Mouse (Mus musculus) splenic B cell, adult 2 months (primary cell): ENCODE data around the gene Alg9.

ENCODE experiments used
- DNase-seq: peaks from one replicate; pipeline ENCODE4 v3.0.0-alpha.2; 2011; ENCODE audit warnings: low read depth, low spot score
- H3K27me3 ChIP-seq: 2 replicates; pipeline ENCODE4 v1.6.1; 2012; ENCODE audit warnings: mild to moderate bottlenecking, low read length, moderate library complexity, mixed read lengths; ENCODE audit not compliant: control insufficient read depth, poor library complexity, insufficient read depth, severe bottlenecking
- H3K36me3 ChIP-seq: 2 replicates; pipeline ENCODE4 v1.6.1; 2012; ENCODE audit warnings: mild to moderate bottlenecking, low read length, moderate library complexity, mixed read lengths; ENCODE audit not compliant: control insufficient read depth, poor library complexity, insufficient read depth, severe bottlenecking

The Alg9 gene

DNA sequence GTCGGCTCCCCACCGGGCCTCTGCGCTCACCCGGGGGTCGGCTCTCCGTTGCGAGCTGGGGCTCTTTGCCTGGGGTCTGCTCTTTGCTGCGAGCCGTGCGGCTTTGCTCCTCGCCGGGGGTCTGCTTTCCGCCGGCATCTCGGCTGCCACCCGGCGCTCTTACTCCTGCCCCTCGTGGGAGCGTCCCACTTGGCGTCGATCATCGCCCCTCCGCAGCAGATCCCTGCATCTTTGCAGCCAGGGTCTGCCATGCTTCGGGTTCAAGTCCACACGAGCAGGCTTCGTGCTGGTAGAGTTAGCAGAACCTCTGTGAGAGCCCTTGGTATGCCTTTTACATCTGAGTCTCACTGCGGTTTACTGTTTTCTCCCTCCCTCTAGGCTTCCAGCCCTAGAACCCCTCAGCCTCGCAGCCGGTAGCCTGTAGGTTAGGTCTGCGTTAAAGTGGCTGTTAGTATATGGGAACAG, 875 bp downstream of the Alg9 start:
- peak; percentile 17 for DNase-seq
- no peaks in the 10 kb centered on the region for H3K27me3 ChIP-seq
- H3K36me3 ChIP-seq: peaks cover 3% of the 10 kb centered on the region

DNA sequence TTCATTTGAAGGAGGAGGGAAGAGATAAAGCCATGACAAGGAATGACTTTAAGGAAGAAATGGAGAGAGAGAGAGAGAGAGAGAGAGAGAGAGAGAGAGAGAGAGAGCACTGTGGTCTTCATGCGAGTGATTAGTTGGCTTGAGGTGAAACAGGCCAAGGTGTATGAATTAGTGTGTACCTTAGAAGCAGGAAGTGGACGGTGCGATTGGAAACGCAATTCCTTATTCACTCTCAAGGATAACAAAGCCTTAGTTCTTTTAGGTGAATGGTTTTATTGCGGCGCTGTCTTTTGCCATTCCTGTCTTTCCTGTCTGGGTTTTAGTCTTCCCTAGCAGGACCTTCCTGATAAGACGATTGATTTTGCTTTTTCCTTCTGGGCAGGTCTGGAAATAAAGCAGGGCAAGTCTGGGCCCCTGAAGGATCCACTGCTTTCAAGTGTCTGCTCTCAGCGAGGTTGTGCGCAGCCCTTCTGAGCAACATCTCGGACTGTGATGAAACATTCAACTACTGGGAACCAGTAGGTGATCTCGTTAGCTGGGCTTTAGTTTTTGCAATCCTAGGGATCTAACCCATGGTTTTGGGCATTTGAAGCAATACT, 1.4 kb downstream of the Alg9 start:
- no peak for DNase-seq
- no peaks in the 10 kb centered on the region for H3K27me3 ChIP-seq
- peaks cover 5% of the 10 kb centered on the region for H3K36me3 ChIP-seq

DNA sequence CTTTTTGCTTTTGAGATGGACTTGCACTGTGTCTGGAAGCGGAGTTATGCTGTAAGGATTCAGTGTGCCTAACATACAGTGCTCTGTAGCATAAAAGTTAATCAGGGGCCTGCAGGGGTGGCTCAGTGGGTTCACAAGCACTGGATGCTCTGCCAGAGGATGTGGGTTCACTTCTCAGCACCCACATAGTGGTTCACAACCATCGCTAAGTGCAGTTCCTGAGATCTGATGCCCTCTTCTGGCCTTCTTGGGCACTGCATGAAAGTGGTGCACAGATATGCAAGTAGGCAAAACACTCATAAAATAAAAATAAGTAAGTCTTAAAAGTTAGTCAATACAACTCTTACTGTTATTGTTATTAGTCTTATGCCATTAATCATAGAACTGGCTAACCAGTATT, 7.3 kb downstream of the Alg9 start:
- Histone ChIP-seq H3K36me3 (peaks cover 9% of the 10 kb centered on the region), H3K27me3 (no peaks in the 10 kb centered on the region)
- DNase-seq: peak; percentile 74

GRCm38 (mm10) chr9:50795266-50795665, 20.4 kb downstream of the Alg9 start:
- no peaks in the 10 kb centered on the region for H3K27me3 ChIP-seq

GRCm38 (mm10) chr9:50796776-50797175, 22.0 kb downstream of the Alg9 start:
- Histone ChIP-seq H3K27me3 (no peaks in the 10 kb centered on the region), H3K36me3 (peaks cover 8% of the 10 kb centered on the region)
- DNase-seq: no peak

More at GRCm38 (mm10) chr9:50795266-50795665, 20.4 kb downstream of the Alg9 start:
- H3K36me3 ChIP-seq: peaks cover 7% of the 10 kb centered on the region
- no peak for DNase-seq

DNA sequence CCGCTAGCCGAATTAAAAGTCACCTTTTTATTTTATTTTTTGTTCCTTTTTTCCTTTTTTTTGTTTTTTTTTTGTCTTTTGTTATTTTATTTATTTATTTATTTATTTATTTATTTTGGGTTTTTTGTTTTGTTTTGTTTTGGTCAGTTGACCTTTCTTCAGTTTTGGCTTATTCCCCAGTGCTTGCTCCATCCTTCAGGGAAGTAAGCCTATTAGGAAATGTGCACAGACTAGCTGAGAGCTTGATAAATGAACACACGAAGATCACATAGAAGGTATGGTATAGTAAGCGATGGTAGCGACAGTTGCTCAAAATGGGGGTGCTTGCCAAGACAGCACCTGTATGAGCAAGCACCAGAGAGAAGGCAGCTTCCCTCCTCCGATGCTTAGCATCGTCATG, 22.8 kb downstream of the Alg9 start:
- Histone ChIP-seq H3K27me3 (no peaks in the 10 kb centered on the region), H3K36me3 (peaks cover 6% of the 10 kb centered on the region)
- DNase-seq: no peak

GRCm38 (mm10) chr9:50798368-50798767, 23.5 kb downstream of the Alg9 start:
- Histone ChIP-seq H3K27me3 (no peaks in the 10 kb centered on the region), H3K36me3 (peaks cover 6% of the 10 kb centered on the region)
- no peak for DNase-seq

- no peaks in the 10 kb centered on the region for H3K27me3 ChIP-seq
- H3K36me3 ChIP-seq: peaks cover 2% of the 10 kb centered on the region; the same call in 1 of the 2 replicates
- DNase-seq: peak; percentile 80
These were observed 26.2 kb downstream of the Alg9 start for GRCm38 (mm10) chr9:50800985-50801384.

GRCm38 (mm10) chr9:50803055-50803671, 28.3 kb downstream of the Alg9 start:
- no peak for DNase-seq
- Histone ChIP-seq H3K27me3 (no peaks in the 10 kb centered on the region), H3K36me3 (peaks cover 2% of the 10 kb centered on the region; the same call in 1 of the 2 replicates)

GRCm38 (mm10) chr9:50808471-50808870, 33.7 kb downstream of the Alg9 start:
- DNase-seq: no peak
- Histone ChIP-seq H3K36me3 (no peaks in the 10 kb centered on the region), H3K27me3 (no peaks in the 10 kb centered on the region)

DNA sequence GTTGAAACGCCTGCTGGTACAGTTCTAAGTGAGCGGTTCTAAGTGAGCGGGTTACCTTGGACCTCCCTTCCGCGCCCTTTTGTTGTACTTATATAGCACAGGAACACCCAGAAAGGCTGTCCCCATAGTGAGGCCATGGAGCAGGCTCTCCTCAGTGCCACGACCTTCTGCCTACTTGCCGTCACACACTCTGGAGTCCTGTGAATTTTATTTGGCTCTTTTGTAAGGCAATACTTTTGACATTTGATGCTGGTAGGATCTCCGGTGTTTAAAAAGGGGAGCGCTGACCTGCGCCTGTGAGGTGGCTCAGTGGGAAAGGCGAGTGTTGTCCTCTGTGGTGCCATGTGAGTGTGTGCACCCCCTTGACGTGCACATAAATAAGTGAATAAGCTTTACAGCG, 34.3 kb downstream of the Alg9 start:
- DNase-seq: no peak
- Histone ChIP-seq H3K27me3 (no peaks in the 10 kb centered on the region), H3K36me3 (no peaks in the 10 kb centered on the region)

DNA sequence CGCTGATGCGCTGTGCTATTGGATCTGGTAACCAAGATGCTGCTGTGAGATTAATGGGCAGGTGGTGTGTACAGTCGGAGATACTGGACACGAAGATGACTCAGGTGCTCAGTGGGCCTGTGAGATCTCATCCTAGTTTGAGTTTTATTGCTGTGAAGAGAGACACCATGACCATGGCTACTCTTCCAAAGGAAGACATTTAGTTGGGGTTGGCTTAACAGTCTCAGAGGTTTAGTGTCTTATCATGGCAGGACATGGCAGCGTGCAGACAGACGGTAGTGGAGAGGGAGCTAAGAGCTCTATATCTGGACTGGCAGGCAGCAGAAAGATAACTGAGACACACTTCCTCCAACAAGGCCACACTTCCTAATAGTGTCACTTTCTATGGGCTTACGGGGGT, 36.4 kb downstream of the Alg9 start:
- no peak for DNase-seq
- Histone ChIP-seq H3K36me3 (no peaks in the 10 kb centered on the region), H3K27me3 (no peaks in the 10 kb centered on the region)

GRCm38 (mm10) chr9:50811746-50812145, 36.9 kb downstream of the Alg9 start:
- DNase-seq: no peak
- Histone ChIP-seq H3K27me3 (no peaks in the 10 kb centered on the region), H3K36me3 (0 out of 2 replicates have a peak, but pooled peaks cover 1% of the 10 kb centered on the region)

GRCm38 (mm10) chr9:50813796-50814195, 39.0 kb downstream of the Alg9 start:
- 0 out of 2 replicates have a peak, but pooled peaks cover 1% of the 10 kb centered on the region for H3K36me3 ChIP-seq
- no peak for DNase-seq

GRCm38 (mm10) chr9:50815666-50816065, 40.8 kb downstream of the Alg9 start:
- no peak for DNase-seq
- H3K36me3 ChIP-seq: 0 out of 2 replicates have a peak, but pooled peaks cover 1% of the 10 kb centered on the region
- H3K27me3 ChIP-seq: no peaks in the 10 kb centered on the region

More at GRCm38 (mm10) chr9:50813796-50814195, 39.0 kb downstream of the Alg9 start:
- no peaks in the 10 kb centered on the region for H3K27me3 ChIP-seq
